Mouse (Mus musculus) liver, postnatal 0 days (tissue): ENCODE measurements at regions not wholly inside any gene's neighbourhood (a gene's known extent, or its start where the extent isn't known, plus 50 kb on each side); places are given as distances from the start of the nearest gene placed in this dataset.

Experiments used
- CTCF ChIP-seq: sonication (generic); IDR thresholded peaks from 2 replicates; pipeline ENCODE4 v1.5.1; 2016; ENCODE audit warnings: antibody characterized with exemption, low read depth
- EP300 ChIP-seq: IDR thresholded peaks from 2 replicates; pipeline ENCODE4 v1.6.1; 2016; ENCODE audit warnings: antibody characterized with exemption, low read depth, mild to moderate bottlenecking

DNA sequence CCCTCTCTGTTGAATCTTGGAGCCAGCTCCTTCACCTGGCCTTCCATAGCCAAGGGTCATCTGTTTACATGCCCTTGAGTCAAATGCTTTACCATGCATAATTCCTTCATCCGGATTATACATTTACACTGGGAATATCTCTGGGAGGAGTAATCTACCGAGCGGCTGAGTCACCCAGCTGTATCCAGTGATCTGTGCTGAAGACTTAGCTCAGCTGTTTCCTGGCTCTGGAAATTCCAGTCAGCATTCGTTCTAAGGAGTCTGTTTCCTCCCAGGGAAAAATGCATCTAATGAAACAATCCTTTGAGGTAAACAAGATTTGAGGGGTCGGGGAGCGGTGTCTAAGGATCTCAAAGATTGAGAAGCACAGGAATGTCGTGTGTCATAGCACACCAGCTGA is 276.9 kb downstream of the Rps24 start:
- TF ChIP-seq CTCF (no peak), EP300 (no peak)
